Mouse (Mus musculus) neural tube, embryonic 11.5 days (tissue): ENCODE results near the gene Ccdc185. TPM values are rescaled to one million over a fixed set of nuclear protein-coding genes. Genes with fewer than 3 reads are reported as not detected.
A peak's percentile ranks its signal among the peaks of the same experiment; 100 is the strongest.

Experiments
- ATAC-seq: fragments of 200-750 bp; cut with Nextera tagmentation; 2 replicates; pipeline ENCODE4 v1.8.0; 2017; ENCODE audit warnings: moderate number of reproducible peaks, mild to moderate bottlenecking, moderate TSS enrichment, moderate library complexity; ENCODE audit not compliant: insufficient read depth, low FRiP score, low TSS enrichment
- DNase-seq: peaks from one replicate; pipeline ENCODE4 v3.0.0-alpha.2; 2015; ENCODE audit warnings: low spot score
- H3K27ac ChIP-seq: fragments of 300-500 bp; sonication (generic); 2 replicates; pipeline ENCODE4 v1.5.1; 2014; ENCODE audit warnings: low read depth, mild to moderate bottlenecking, low read length
- H3K27me3 ChIP-seq: fragments of 300-500 bp; sonication (generic); 2 replicates; pipeline ENCODE4 v1.6.1; 2014; ENCODE audit warnings: mild to moderate bottlenecking, low read length, mixed read lengths; ENCODE audit not compliant: control insufficient read depth, insufficient read depth
- H3K36me3 ChIP-seq: fragments of 300-500 bp; sonication (generic); 2 replicates; pipeline ENCODE4 v1.6.1; 2014; ENCODE audit warnings: mild to moderate bottlenecking, low read length, moderate library complexity, mixed read lengths; ENCODE audit not compliant: control insufficient read depth, insufficient read depth
- H3K4me1 ChIP-seq: fragments of 300-500 bp; sonication (generic); 2 replicates; pipeline ENCODE4 v1.6.1; 2014; ENCODE audit warnings: low read length, mixed read lengths; ENCODE audit not compliant: control insufficient read depth, insufficient read depth
- H3K4me2 ChIP-seq: fragments of 300-500 bp; sonication (generic); 2 replicates; pipeline ENCODE4 v1.6.1; 2014; ENCODE audit warnings: low read depth, mild to moderate bottlenecking, moderate library complexity
- H3K4me3 ChIP-seq: fragments of 300-500 bp; sonication (generic); 2 replicates; pipeline ENCODE4 v1.5.1; 2014; ENCODE audit warnings: low read depth, low read length
- H3K9ac ChIP-seq: fragments of 300-500 bp; sonication (generic); 2 replicates; pipeline ENCODE4 v1.6.1; 2014; ENCODE audit warnings: mild to moderate bottlenecking, low read length
- H3K9me3 ChIP-seq: fragments of 300-500 bp; sonication (generic); 2 replicates; pipeline ENCODE4 v1.6.1; 2016; ENCODE audit warnings: low read length; ENCODE audit not compliant: control insufficient read depth
- WGBS: fragments of 180-500 bp; shearing (Covaris S2); extraction: QIAGEN DNeasy Blood & Tissue Kit; methylation state at CpG from one replicate; pipeline ENCODE4 v1.1.7; 2014; 5-methylcytosine and 5-hydroxymethylcytosine counted together
- polyA plus RNA-seq: library from polyadenylated mRNA; unstranded; fragments of >200 nt; fragmentation: Nextera tagmentation; extraction: Ambion mirVana; gene quantifications from 2 replicates; pipeline ENCODE4 v1.2.1, GENCODE M21; 2014

The Ccdc185 gene
- polyA plus RNA-seq, 1 experiment from 2014 or later: not detected

GRCm38 (mm10) chr1:182783774-182784173, 34.8 kb upstream of the Ccdc185 start:
- 88% methylated on average over 7 of the region's 7 CpGs for WGBS
- Histone ChIP-seq H3K27ac (no peak overlapping the region), H3K27me3 (no peaks in the 10 kb centered on the region), H3K4me3 (no peak overlapping the region), H3K4me1 (no peaks in the 10 kb centered on the region), H3K36me3 (no peaks in the 10 kb centered on the region), H3K9ac (no peak overlapping the region), H3K4me2 (no peak overlapping the region), H3K9me3 (no peaks in the 10 kb centered on the region)
- ATAC-seq: no peak
- DNase-seq: no peak

GRCm38 (mm10) chr1:182779024-182779520, 30.1 kb upstream of the Ccdc185 start:
- Histone ChIP-seq H3K4me1 (no peaks in the 10 kb centered on the region), H3K36me3 (no peaks in the 10 kb centered on the region), H3K27me3 (no peaks in the 10 kb centered on the region), H3K9me3 (no peaks in the 10 kb centered on the region), H3K27ac (no peak overlapping the region), H3K4me3 (no peak overlapping the region), H3K4me2 (no peak overlapping the region), H3K9ac (no peak overlapping the region)
- DNase-seq (peak; percentile 2), ATAC-seq (no peak)
- WGBS: 98% methylated on average over 6 of the region's 6 CpGs

GRCm38 (mm10) chr1:182778225-182778624, 29.2 kb upstream of the Ccdc185 start:
- Histone ChIP-seq H3K4me1 (no peaks in the 10 kb centered on the region), H3K27me3 (no peaks in the 10 kb centered on the region), H3K9ac (no peak overlapping the region), H3K36me3 (no peaks in the 10 kb centered on the region), H3K4me2 (no peak overlapping the region), H3K4me3 (no peak overlapping the region), H3K27ac (no peak overlapping the region), H3K9me3 (no peaks in the 10 kb centered on the region)
- no peak for ATAC-seq
- 85% methylated on average over 13 of the region's 13 CpGs for WGBS
- DNase-seq: no peak

- WGBS: 47% methylated on average over 10 of the region's 10 CpGs
- 0 out of 2 replicates have a peak overlapping the region, but pooled peaks have one; percentile 1 for H3K27ac ChIP-seq
- H3K36me3 ChIP-seq: no peaks in the 10 kb centered on the region
- H3K27me3 ChIP-seq: no peaks in the 10 kb centered on the region
- H3K4me1 ChIP-seq: no peaks in the 10 kb centered on the region
- H3K4me2 ChIP-seq: no peak overlapping the region
- H3K9ac ChIP-seq: no peak overlapping the region
- DNase-seq (peak; percentile 20), ATAC-seq (no peak)
- no peak overlapping the region for H3K4me3 ChIP-seq
- H3K9me3 ChIP-seq: no peaks in the 10 kb centered on the region
These were observed 27.9 kb upstream of the Ccdc185 start for GRCm38 (mm10) chr1:182776749-182777410.

GRCm38 (mm10) chr1:182775576-182775975, 26.6 kb upstream of the Ccdc185 start:
- Histone ChIP-seq H3K36me3 (no peaks in the 10 kb centered on the region), H3K4me1 (no peaks in the 10 kb centered on the region), H3K9me3 (no peaks in the 10 kb centered on the region), H3K9ac (no peak overlapping the region), H3K4me3 (no peak overlapping the region), H3K27ac (no peak overlapping the region), H3K27me3 (no peaks in the 10 kb centered on the region), H3K4me2 (no peak overlapping the region)
- WGBS: 86% methylated on average over 7 of the region's 7 CpGs
- DNase-seq (no peak), ATAC-seq (no peak)

- under 1% methylated on average over 27 of the region's 27 CpGs for WGBS
- Histone ChIP-seq H3K9ac (peak overlapping the region; percentile 64), H3K4me2 (peak overlapping the region; percentile 78), H3K27ac (peak overlapping the region; percentile 42), H3K36me3 (no peaks in the 10 kb centered on the region), H3K9me3 (no peaks in the 10 kb centered on the region), H3K4me1 (peaks cover 2% of the 10 kb centered on the region; the same call in 1 of the 2 replicates), H3K4me3 (peak overlapping the region; percentile 56), H3K27me3 (peaks cover 5% of the 10 kb centered on the region)
- peak; percentile 69 for DNase-seq
- peak; percentile 70 for ATAC-seq
These were observed 15.7 kb upstream of the Ccdc185 start for GRCm38 (mm10) chr1:182764541-182765281.

GRCm38 (mm10) chr1:182763716-182764461, 14.9 kb upstream of the Ccdc185 start, which contains the start of gene Susd4:
Gene Susd4, plus strand, starts transcription at chr1:182763860.
- peaks cover 2% of the 10 kb centered on the region; the same call in 1 of the 2 replicates for H3K4me1 ChIP-seq
- peak within 1 kb of the TSS; percentile 42 for H3K27ac ChIP-seq
- ATAC-seq: peak; percentile 91
- H3K27me3 ChIP-seq: peaks cover 5% of the 10 kb centered on the region
- under 1% methylated on average over 64 of the region's 95 CpGs for WGBS
- H3K4me3 ChIP-seq: peak within 1 kb of the TSS; percentile 56
- peak within 1 kb of the TSS; percentile 78 for H3K4me2 ChIP-seq
- peak; percentile 87 for DNase-seq
- H3K9me3 ChIP-seq: no peaks in the 10 kb centered on the region
- peak within 1 kb of the TSS; percentile 64 for H3K9ac ChIP-seq
- H3K36me3 ChIP-seq: no peaks in the 10 kb centered on the region

GRCm38 (mm10) chr1:182763191-182763715, 14.3 kb upstream of the Ccdc185 start:
- DNase-seq: no peak
- peak overlapping the region; percentile 78 for H3K4me2 ChIP-seq
- no peaks in the 10 kb centered on the region for H3K36me3 ChIP-seq
- peaks cover 2% of the 10 kb centered on the region; the same call in 1 of the 2 replicates for H3K4me1 ChIP-seq
- ATAC-seq: no peak
- 8% methylated on average over 17 of the region's 17 CpGs for WGBS
- H3K9ac ChIP-seq: peak overlapping the region; percentile 64
- no peak overlapping the region for H3K27ac ChIP-seq
- no peaks in the 10 kb centered on the region for H3K9me3 ChIP-seq
- peaks cover 5% of the 10 kb centered on the region for H3K27me3 ChIP-seq
- H3K4me3 ChIP-seq: peak overlapping the region; percentile 56
